Mouse (Mus musculus) liver, embryonic 12.5 days (tissue): Measurements from ENCODE around the gene Ttc28. TPM values are rescaled to one million over a fixed set of nuclear protein-coding genes. Genes with fewer than 3 reads are reported as not detected.

Experiments
- ATAC-seq: fragments of 200-750 bp; cut with Nextera tagmentation; 2 replicates; pipeline ENCODE4 v1.8.0; 2017; ENCODE audit warnings: moderate number of reproducible peaks, mild to moderate bottlenecking, moderate library complexity
- H3K27ac ChIP-seq: fragments of 300-500 bp; sonication (generic); 2 replicates; pipeline ENCODE4 v1.5.1; 2016; ENCODE audit warnings: mild to moderate bottlenecking
- H3K27me3 ChIP-seq: fragments of 300-500 bp; sonication (generic); replicated peaks from 2 replicates; pipeline ENCODE4 v1.6.1; 2016; ENCODE audit warnings: mild to moderate bottlenecking, moderate library complexity
- H3K36me3 ChIP-seq: fragments of 300-500 bp; sonication (generic); 2 replicates; pipeline ENCODE4 v1.6.1; 2016; ENCODE audit warnings: mild to moderate bottlenecking, moderate library complexity
- H3K4me1 ChIP-seq: fragments of 300-500 bp; sonication (generic); 2 replicates; pipeline ENCODE4 v1.6.1; 2016
- H3K4me2 ChIP-seq: fragments of 300-500 bp; sonication (generic); 2 replicates; pipeline ENCODE4 v1.6.1; 2016; ENCODE audit warnings: mild to moderate bottlenecking, moderate library complexity
- H3K4me3 ChIP-seq: fragments of 300-500 bp; sonication (generic); 2 replicates; pipeline ENCODE4 v1.5.1; 2016; ENCODE audit warnings: mild to moderate bottlenecking, moderate library complexity
- H3K9ac ChIP-seq: fragments of 300-500 bp; sonication (generic); 2 replicates; pipeline ENCODE4 v1.6.1; 2016; ENCODE audit warnings: mild to moderate bottlenecking, moderate library complexity
- H3K9me3 ChIP-seq: fragments of 300-500 bp; sonication (generic); replicated peaks from 2 replicates; pipeline ENCODE4 v1.6.1; 2016; ENCODE audit warnings: mild to moderate bottlenecking, moderate library complexity
- WGBS: fragments of 180-500 bp; shearing (Covaris S2); methylation state at CpG from one replicate; pipeline ENCODE4 v1.1.7; 2016; ENCODE audit not compliant: insufficient replicate concordance; 5-methylcytosine and 5-hydroxymethylcytosine counted together
- polyA plus RNA-seq: library from polyadenylated mRNA; unstranded; fragments of >200 nt; fragmentation: Nextera tagmentation; extraction: Ambion mirVana; gene quantifications from 2 replicates; pipeline ENCODE4 v1.2.1, GENCODE M21; 2016

Ttc28 gene
- polyA plus RNA-seq, 1 experiment from 2014 or later = 1.8 TPM

DNA sequence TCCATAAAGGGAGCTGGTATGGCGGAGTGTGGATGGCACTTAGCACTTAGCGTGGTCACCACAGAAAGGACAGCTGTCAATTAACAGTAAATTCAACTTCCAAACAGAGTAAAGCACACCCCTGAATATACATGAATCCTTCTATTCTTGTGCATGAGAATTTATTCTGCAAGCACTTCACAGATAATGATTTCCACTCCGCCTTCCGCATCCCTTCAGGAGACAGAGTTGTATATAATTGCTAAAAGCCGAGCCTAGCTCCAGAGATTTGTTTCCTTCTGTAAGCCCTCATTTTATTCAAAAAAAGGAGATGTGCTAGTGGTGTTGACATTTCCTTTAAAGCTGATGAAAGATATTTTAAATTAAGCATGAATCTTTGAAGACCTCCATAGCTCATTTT is 162.3 kb downstream of the Ttc28 start:
- ATAC-seq = no peak
- Histone ChIP-seq H3K27ac (no peak overlapping the region), H3K4me3 (no peak overlapping the region), H3K4me1 (peaks cover 10% of the 10 kb centered on the region; the same call in 1 of the 2 replicates), H3K27me3 (no peaks in the 10 kb centered on the region), H3K9ac (no peak overlapping the region), H3K4me2 (no peak overlapping the region), H3K9me3 (no peaks in the 10 kb centered on the region), H3K36me3 (no peaks in the 10 kb centered on the region)
- 73% methylated on average over 5 of the region's 5 CpGs for WGBS

DNA sequence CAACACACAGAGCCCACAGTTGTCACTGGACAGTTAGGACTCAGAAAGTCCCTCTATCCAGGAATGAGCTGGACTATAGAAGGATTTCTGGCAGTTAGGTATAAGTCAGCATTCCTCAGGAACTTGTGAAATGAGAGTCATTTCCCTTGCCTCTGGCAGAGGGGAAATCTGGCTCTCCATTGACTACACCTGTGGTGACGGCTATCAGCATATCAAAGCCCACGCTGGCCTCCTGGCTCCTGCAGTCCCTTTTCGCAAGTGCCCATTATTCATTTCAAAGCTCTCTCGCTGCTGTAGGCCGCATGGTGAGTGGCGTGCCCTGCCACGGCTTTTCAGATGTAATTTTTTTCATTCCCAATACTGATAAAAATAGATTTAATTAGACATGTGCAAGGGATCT is 164.6 kb downstream of the Ttc28 start:
- H3K9ac ChIP-seq = no peak overlapping the region
- ATAC-seq = no peak
- H3K4me1 ChIP-seq = peaks cover 10% of the 10 kb centered on the region; the same call in 1 of the 2 replicates
- no peaks in the 10 kb centered on the region for H3K36me3 ChIP-seq
- no peak overlapping the region for H3K27ac ChIP-seq
- H3K9me3 ChIP-seq = no peaks in the 10 kb centered on the region
- WGBS = 44% methylated on average over 7 of the region's 7 CpGs
- no peak overlapping the region for H3K4me2 ChIP-seq
- no peaks in the 10 kb centered on the region for H3K27me3 ChIP-seq
- H3K4me3 ChIP-seq = no peak overlapping the region

DNA sequence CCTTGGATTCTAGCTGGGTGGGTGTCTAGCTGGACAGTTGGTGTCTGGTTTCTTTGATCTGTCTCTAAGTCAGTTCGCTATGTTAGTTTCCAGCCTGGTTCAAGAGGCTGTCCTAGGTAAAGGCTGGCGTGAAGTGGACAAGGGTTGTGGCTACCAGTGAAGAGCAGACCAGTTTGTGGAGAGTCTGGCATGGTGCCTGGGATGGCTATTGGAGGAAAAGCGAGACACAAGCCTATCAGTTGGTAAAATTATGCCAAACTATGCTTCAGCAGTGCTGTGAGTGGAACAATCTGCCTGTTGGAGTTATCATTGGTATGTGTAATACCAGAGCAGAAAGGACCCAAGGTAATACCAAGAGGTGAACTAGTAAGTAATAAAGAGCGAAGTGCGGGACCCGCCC is 166.8 kb downstream of the Ttc28 start:
- H3K36me3 ChIP-seq = no peaks in the 10 kb centered on the region
- no peak overlapping the region for H3K27ac ChIP-seq
- ATAC-seq = no peak
- no peak overlapping the region for H3K9ac ChIP-seq
- H3K4me3 ChIP-seq = no peak overlapping the region
- H3K4me2 ChIP-seq = no peak overlapping the region
- H3K9me3 ChIP-seq = no peaks in the 10 kb centered on the region
- 77% methylated on average over 6 of the region's 6 CpGs for WGBS
- H3K4me1 ChIP-seq = peaks cover 10% of the 10 kb centered on the region; the same call in 1 of the 2 replicates
- H3K27me3 ChIP-seq = no peaks in the 10 kb centered on the region

DNA sequence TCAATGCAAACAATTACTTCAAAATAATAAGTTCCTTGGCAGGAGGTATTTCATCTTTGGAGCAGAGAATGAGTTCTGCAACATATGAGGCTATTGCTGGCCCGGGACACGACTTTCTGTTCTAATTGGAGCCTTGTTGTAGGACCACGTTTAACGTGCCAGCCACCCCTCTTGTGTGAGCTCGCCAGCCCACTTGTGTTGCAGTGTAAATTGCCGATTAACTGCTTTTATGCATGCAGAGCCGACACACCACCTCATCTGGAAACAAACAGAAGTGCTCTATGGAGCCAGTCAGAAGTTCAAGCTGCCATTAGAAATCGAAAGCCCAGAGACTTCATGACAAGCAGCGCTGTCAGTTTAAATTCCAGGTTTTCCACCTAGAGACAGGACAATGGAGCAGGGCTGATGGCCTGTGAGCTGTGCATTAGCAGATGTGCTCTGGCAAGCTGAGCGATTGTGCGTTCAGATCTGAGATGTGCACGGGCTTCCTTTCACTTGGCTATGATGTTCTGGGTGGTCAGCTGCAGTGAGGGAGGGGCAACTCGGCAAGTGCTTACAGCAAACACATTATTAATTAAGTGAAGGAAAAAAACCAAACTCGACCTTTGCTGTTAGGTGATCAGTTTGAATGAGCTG is 167.4 kb downstream of the Ttc28 start:
- Histone ChIP-seq H3K4me3 (no peak overlapping the region), H3K4me1 (peaks cover 10% of the 10 kb centered on the region; the same call in 1 of the 2 replicates), H3K4me2 (no peak overlapping the region), H3K27me3 (no peaks in the 10 kb centered on the region), H3K36me3 (no peaks in the 10 kb centered on the region), H3K27ac (no peak overlapping the region), H3K9me3 (no peaks in the 10 kb centered on the region), H3K9ac (no peak overlapping the region)
- ATAC-seq = no peak
- 71% methylated on average over 14 of the region's 14 CpGs for WGBS

DNA sequence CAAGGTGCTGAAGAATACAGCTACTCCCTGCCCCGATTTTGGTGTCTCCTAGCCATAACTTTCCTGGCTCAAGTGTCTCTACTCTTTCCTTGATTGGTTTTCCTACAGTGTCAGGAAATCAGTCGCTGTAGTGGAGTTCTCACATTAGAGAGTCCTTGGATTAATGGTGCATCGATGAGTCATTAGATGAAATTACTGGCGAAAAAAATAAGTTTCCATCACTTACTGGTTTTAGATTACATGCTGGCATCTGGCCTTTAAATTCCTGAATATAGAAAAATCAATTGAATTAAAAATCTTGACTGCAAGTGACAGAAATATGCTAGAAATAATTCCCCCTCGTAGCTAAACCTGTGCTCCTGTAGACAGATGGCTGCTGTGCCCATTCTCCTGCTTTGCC is 168.4 kb downstream of the Ttc28 start:
- WGBS = 61% methylated on average over 5 of the region's 5 CpGs
- no peak overlapping the region for H3K27ac ChIP-seq
- no peak overlapping the region for H3K9ac ChIP-seq
- peaks cover 10% of the 10 kb centered on the region; the same call in 1 of the 2 replicates for H3K4me1 ChIP-seq
- no peaks in the 10 kb centered on the region for H3K36me3 ChIP-seq
- H3K27me3 ChIP-seq = no peaks in the 10 kb centered on the region
- H3K4me3 ChIP-seq = no peak overlapping the region
- ATAC-seq = no peak
- H3K9me3 ChIP-seq = no peaks in the 10 kb centered on the region
- no peak overlapping the region for H3K4me2 ChIP-seq

DNA sequence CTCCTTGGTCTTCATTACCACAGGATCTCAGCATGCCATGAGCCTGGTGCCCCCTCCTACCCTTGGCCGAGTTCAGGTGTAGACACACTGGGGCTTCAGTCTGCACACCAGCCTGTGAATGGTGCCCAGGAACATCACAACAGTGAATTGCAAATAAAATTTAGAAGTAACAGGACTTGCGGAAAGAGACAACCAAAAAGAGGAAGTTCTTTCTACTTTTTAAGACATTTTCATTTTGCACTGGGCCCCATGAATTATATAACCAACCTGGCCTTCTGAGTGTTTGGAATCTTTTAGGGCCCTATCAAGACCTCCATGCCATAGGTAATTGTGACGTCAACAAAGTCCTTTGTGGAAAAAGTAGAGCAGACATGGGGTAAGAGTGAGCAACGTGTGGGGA is 170.0 kb downstream of the Ttc28 start:
- Histone ChIP-seq H3K36me3 (no peaks in the 10 kb centered on the region), H3K4me1 (peaks cover 5% of the 10 kb centered on the region; the same call in 1 of the 2 replicates), H3K9me3 (no peaks in the 10 kb centered on the region), H3K9ac (no peak overlapping the region), H3K4me3 (no peak overlapping the region), H3K27ac (no peak overlapping the region), H3K27me3 (no peaks in the 10 kb centered on the region), H3K4me2 (no peak overlapping the region)
- 57% methylated on average over 4 of the region's 4 CpGs for WGBS
- ATAC-seq = no peak

DNA sequence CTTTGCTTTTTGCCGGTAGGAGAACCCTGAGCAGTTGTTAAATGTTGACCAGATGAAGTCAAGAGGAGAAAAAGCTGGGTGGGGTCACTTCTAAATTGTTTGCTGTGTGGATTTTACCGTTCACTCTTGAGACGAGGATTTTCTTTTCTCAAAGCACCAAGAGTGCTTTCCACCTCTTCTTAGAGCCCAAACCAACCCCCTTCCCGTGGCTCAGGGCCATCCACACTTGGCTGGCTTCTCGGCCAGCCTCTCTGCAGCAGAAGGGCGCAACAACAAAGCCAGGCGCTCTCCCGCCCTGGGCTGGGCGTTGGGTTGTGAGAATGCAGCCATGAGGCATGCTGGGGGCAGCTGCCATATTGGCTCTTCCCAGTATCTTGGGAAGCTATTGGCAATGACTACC is 170.5 kb downstream of the Ttc28 start:
- WGBS = 67% methylated on average over 9 of the region's 9 CpGs
- H3K27me3 ChIP-seq = no peaks in the 10 kb centered on the region
- no peak for ATAC-seq

DNA sequence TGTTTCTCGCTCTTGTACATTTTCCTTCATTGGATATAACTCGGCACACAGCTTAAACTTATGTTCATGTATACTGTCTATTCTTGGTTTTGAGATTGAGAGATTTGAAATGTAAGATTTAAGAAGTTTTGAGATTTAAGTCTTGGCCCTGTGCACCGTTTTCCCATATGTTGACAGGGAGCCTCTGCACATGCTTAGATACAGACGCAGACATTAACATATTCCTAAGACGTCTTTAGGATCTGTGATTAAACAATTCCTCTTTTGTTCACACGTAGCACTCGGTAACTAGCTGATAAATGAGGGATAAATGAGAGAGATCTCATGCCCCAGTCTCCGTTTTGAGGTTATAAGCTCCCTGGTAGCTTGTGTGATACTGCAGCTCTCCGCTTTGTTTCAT is 174.8 kb downstream of the Ttc28 start:
- H3K4me1 ChIP-seq = peaks cover 9% of the 10 kb centered on the region
- no peaks in the 10 kb centered on the region for H3K9me3 ChIP-seq
- H3K27ac ChIP-seq = no peak overlapping the region
- H3K4me2 ChIP-seq = no peak overlapping the region
- no peaks in the 10 kb centered on the region; the same call in 1 of the 2 replicates for H3K27me3 ChIP-seq
- ATAC-seq = no peak
- no peaks in the 10 kb centered on the region for H3K36me3 ChIP-seq
- H3K9ac ChIP-seq = no peak overlapping the region
- WGBS = 62% methylated on average over 9 of the region's 9 CpGs
- H3K4me3 ChIP-seq = no peak overlapping the region

More for the DNA sequence above, 170.5 kb downstream of the Ttc28 start:
- Histone ChIP-seq H3K9me3 (no peaks in the 10 kb centered on the region), H3K4me1 (peaks cover 2% of the 10 kb centered on the region; the same call in 1 of the 2 replicates), H3K4me2 (no peak overlapping the region), H3K36me3 (no peaks in the 10 kb centered on the region), H3K27ac (no peak overlapping the region), H3K4me3 (no peak overlapping the region), H3K9ac (no peak overlapping the region)

DNA sequence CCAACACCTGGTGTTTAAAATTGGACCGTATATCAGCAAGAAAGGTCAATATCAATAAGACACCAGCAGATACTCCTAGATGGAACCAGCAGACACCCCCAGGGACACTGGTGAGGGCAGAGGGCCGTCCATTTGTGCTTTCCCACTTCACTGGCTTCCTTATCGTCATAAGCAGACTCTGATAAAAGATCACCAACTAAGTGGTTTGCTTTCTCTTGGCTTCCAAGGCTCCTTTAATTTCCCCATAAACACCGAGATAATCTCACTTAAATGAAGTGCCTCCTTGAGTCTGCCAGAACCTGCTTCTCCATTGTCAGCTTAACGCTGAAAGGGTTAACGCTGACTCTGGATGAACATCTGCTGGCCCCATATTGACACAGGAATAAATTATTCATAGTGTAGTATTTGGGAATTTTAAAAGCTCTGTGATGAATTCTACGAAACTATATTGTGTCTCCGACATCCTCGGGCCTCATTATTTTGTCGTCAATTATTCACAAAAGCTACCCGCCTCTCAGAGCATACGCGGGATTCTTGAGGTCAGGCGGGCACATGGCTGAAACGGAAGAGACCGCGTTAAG is 175.3 kb downstream of the Ttc28 start:
- Histone ChIP-seq H3K36me3 (no peaks in the 10 kb centered on the region), H3K4me1 (peaks cover 9% of the 10 kb centered on the region), H3K27me3 (no peaks in the 10 kb centered on the region; the same call in 1 of the 2 replicates), H3K4me2 (no peak overlapping the region), H3K27ac (no peak overlapping the region), H3K9me3 (no peaks in the 10 kb centered on the region), H3K4me3 (no peak overlapping the region), H3K9ac (no peak overlapping the region)
- WGBS = 59% methylated on average over 17 of the region's 17 CpGs
- no peak for ATAC-seq

DNA sequence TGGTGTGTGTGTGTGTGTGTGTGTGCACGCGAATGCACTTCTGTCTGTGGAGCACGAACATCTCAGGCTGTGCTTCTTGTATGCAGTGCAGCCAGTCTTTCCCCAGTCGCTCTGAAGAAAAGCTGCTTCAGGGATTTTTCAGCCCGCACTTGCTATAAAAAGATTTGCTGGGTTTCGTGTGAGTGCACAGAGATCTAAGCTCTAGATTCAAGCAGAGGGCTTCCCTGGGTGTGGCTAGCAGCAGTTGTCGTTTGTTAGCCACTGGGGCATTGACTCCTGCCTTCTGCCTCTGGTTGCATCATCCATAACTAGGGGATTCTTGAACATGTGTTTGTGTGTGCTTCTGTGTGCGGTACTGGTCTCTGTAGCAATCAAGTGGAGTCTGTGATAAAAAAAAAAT is 175.9 kb downstream of the Ttc28 start:
- Histone ChIP-seq H3K9ac (no peak overlapping the region), H3K9me3 (no peaks in the 10 kb centered on the region), H3K4me2 (no peak overlapping the region), H3K4me1 (peaks cover 9% of the 10 kb centered on the region), H3K27me3 (no peaks in the 10 kb centered on the region; the same call in 1 of the 2 replicates), H3K36me3 (no peaks in the 10 kb centered on the region), H3K27ac (no peak overlapping the region), H3K4me3 (no peak overlapping the region)
- 51% methylated on average over 8 of the region's 8 CpGs for WGBS
- no peak for ATAC-seq

DNA sequence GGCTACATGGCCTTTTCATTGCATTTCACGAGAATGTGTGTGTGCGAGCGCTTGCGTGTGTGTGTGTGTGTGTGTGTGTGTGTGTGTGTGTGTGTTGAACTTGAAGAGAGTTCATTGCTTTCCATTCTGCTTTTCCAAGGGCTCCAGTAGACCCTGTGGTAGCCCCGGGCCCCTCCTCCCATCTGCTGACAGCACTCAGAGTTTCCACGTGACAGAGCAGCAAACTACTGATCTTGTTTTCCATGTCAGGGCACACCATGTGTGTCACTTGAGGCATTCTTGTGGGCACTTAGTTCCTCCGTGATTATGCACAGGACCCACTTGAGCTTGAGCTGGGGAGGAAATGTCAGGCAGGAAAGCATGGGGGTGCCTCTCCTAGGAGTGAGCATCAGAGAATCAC is 177.5 kb downstream of the Ttc28 start:
- ATAC-seq = no peak
- H3K36me3 ChIP-seq = no peaks in the 10 kb centered on the region
- H3K27me3 ChIP-seq = no peaks in the 10 kb centered on the region; the same call in 1 of the 2 replicates
- H3K4me3 ChIP-seq = no peak overlapping the region
- WGBS = 57% methylated on average over 7 of the region's 7 CpGs
- H3K9me3 ChIP-seq = no peaks in the 10 kb centered on the region
- peaks cover 9% of the 10 kb centered on the region for H3K4me1 ChIP-seq
- no peak overlapping the region for H3K9ac ChIP-seq
- no peak overlapping the region for H3K4me2 ChIP-seq
- H3K27ac ChIP-seq = no peak overlapping the region

DNA sequence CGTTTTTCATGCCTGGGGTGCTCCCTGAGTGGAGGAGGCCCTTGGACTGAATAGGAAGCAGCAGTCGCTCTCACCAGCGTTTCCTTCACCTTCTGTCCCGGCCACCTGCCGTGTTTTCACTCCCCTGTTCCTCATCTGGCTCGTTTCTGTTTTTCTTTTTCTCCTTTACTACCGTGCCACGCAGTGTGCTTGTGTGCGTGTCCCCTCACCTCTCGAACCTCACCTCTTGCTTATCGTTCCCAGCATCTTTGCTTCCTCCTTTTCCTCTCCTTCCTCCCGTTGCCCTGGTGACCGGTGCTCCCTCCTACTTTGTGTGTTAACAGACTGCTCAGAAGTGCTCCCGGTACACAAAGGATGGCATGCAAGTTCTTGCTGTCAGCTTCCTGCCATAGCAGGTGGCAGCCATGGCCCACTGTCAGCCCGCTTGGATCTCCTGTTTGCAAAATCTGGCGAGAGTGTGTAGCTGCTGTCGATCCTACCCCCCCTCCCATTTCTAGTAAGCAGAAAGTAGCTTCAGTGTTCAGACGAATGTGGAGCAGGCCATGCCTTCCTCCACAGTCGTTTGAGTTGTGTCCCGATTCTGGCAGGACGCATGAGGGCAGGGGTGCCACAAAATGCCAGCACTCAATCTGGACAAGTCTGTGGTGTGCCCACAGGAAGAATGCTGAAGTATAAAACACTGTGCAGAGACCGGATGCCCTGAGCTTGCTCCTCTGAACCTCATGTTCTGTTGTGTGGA is 179.0 kb downstream of the Ttc28 start:
- Histone ChIP-seq H3K36me3 (no peaks in the 10 kb centered on the region), H3K27me3 (no peaks in the 10 kb centered on the region; the same call in 1 of the 2 replicates), H3K27ac (no peak overlapping the region), H3K4me3 (no peak overlapping the region), H3K9me3 (no peaks in the 10 kb centered on the region), H3K4me1 (peaks cover 9% of the 10 kb centered on the region), H3K4me2 (no peak overlapping the region), H3K9ac (no peak overlapping the region)
- ATAC-seq = no peak
- 39% methylated on average over 22 of the region's 22 CpGs for WGBS
